Mouse (Mus musculus): ENCODE data around the gene Dlg2. TPM values are rescaled to one million over a fixed set of nuclear protein-coding genes. Genes with fewer than 3 reads are reported as not detected.

Dlg2 gene
- total RNA-seq, 2 experiments from 2014 or later, result 295 to 301 TPM

GRCm38 (mm10) chr7:91154096-91154495 is 677.6 kb downstream of the Dlg2 start:
- no peak for DNase-seq (ENCODE audit: extremely low spot score in 1 of 2, low spot score in 2 of 2)
- TF ChIP-seq CTCF (IDR thresholded peaks at IDR 0.05), result no peak
- intact Hi-C loops (cut with DNase I), result no loop called here
- no peak overlapping the region for H3K4me3 ChIP-seq
- no peak overlapping the region for H3K27ac ChIP-seq

- TF ChIP-seq CTCF (IDR thresholded peaks at IDR 0.05), result no peak
Measured at GRCm38 (mm10) chr7:91159144-91159543, 682.7 kb downstream of the Dlg2 start.

GRCm38 (mm10) chr7:91161643-91162175 is 685.2 kb downstream of the Dlg2 start:
- Histone ChIP-seq H3K4me3 (no peak overlapping the region), H3K27ac (no peak overlapping the region)
- DNase-seq (ENCODE audit: extremely low spot score in 1 of 2, low spot score in 2 of 2), result no peak
- intact Hi-C loops (cut with DNase I), result no loop called here
- TF ChIP-seq CTCF (IDR thresholded peaks at IDR 0.05), result no peak

More at GRCm38 (mm10) chr7:91159144-91159543, 682.7 kb downstream of the Dlg2 start:
- no peak for DNase-seq (ENCODE audit: extremely low spot score in 1 of 2, low spot score in 2 of 2)
- intact Hi-C loops (cut with DNase I), result no loop called here
- no peak overlapping the region for H3K4me3 ChIP-seq
- no peak overlapping the region for H3K27ac ChIP-seq

GRCm38 (mm10) chr7:91173560-91173959 is 697.1 kb downstream of the Dlg2 start:
- intact Hi-C loops (cut with DNase I), result no loop called here
- Histone ChIP-seq H3K4me3 (no peak overlapping the region), H3K27ac (no peak overlapping the region)
- TF ChIP-seq CTCF (IDR thresholded peaks at IDR 0.05), result no peak
- no peak for DNase-seq (ENCODE audit: extremely low spot score in 1 of 2, low spot score in 2 of 2)

GRCm38 (mm10) chr7:91188211-91188610 is 711.7 kb downstream of the Dlg2 start:
- DNase-seq (ENCODE audit: extremely low spot score in 1 of 2, low spot score in 2 of 2), result no peak
- TF ChIP-seq CTCF (IDR thresholded peaks at IDR 0.05), result no peak
- intact Hi-C loops (cut with DNase I), result no loop called here
- Histone ChIP-seq H3K27ac (no peak overlapping the region), H3K4me3 (no peak overlapping the region)

GRCm38 (mm10) chr7:91199372-91199771 is 722.9 kb downstream of the Dlg2 start:
- no peak for TF ChIP-seq CTCF (IDR thresholded peaks at IDR 0.05)
- Histone ChIP-seq H3K27ac (peak overlapping the region; percentile 6; the same call in 1 of the 2 replicates), H3K4me3 (no peak overlapping the region)
- intact Hi-C loops (cut with DNase I), result no loop called here
- DNase-seq (ENCODE audit: extremely low spot score in 1 of 2, low spot score in 2 of 2), result no peak

GRCm38 (mm10) chr7:91208083-91208852 is 731.8 kb downstream of the Dlg2 start:
- no peak overlapping the region for H3K4me3 ChIP-seq
- DNase-seq (ENCODE audit: extremely low spot score in 1 of 2, low spot score in 2 of 2), result no peak
- no peak for TF ChIP-seq CTCF (IDR thresholded peaks at IDR 0.05)
- intact Hi-C loops (cut with DNase I), result loop anchor here (2.0 kb wide), 1 partner anchor 111 kb away; no protein-coding TSS in a partner anchor
- peak overlapping the region; percentile 83 for H3K27ac ChIP-seq

- Histone ChIP-seq H3K4me3 (no peak overlapping the region), H3K27ac (peak overlapping the region; percentile 78)
- no peak for TF ChIP-seq CTCF (IDR thresholded peaks at IDR 0.05)
- intact Hi-C loops (cut with DNase I), result loop anchor here (2.0 kb wide), 1 partner anchor 112 kb away; no protein-coding TSS in a partner anchor
- DNase-seq (ENCODE audit: extremely low spot score in 1 of 2, low spot score in 2 of 2), result no peak
Measured at GRCm38 (mm10) chr7:91208973-91209372, 732.5 kb downstream of the Dlg2 start.

GRCm38 (mm10) chr7:91212236-91212635 is 735.8 kb downstream of the Dlg2 start:
- TF ChIP-seq CTCF (IDR thresholded peaks at IDR 0.05), result no peak
- Histone ChIP-seq H3K4me3 (no peak overlapping the region), H3K27ac (no peak overlapping the region)
- DNase-seq (ENCODE audit: extremely low spot score in 1 of 2, low spot score in 2 of 2), result no peak
- intact Hi-C loops (cut with DNase I), result loop anchor here (10.0 kb wide), 1 partner anchor 367 kb away; no protein-coding TSS in a partner anchor

- no peak overlapping the region for H3K27ac ChIP-seq
- no peak for DNase-seq (ENCODE audit: extremely low spot score in 1 of 2, low spot score in 2 of 2)
- no peak for TF ChIP-seq CTCF (IDR thresholded peaks at IDR 0.05)
- intact Hi-C loops (cut with DNase I), result loop anchor here (5.0 to 10.0 kb wide), 3 partner anchors 88 to 370 kb away; no protein-coding TSS in a partner anchor
- no peak overlapping the region for H3K4me3 ChIP-seq
Measured at GRCm38 (mm10) chr7:91214921-91215320, 738.4 kb downstream of the Dlg2 start.

- TF ChIP-seq CTCF (IDR thresholded peaks at IDR 0.05), result no peak; the same call in 1 of the 2 replicates
- Histone ChIP-seq H3K4me3 (no peak overlapping the region), H3K27ac (peak overlapping the region; percentile 56)
- DNase-seq (ENCODE audit: extremely low spot score in 1 of 2, low spot score in 2 of 2), result peak; percentile 39 to 63
- intact Hi-C loops (cut with DNase I), result loop anchor here (5.0 to 10.0 kb wide), 3 partner anchors 91 to 374 kb away; no protein-coding TSS in a partner anchor
Measured at GRCm38 (mm10) chr7:91218321-91218987, 742.0 kb downstream of the Dlg2 start.

GRCm38 (mm10) chr7:91226442-91226841 is 750.0 kb downstream of the Dlg2 start:
- peak; percentile 86 for TF ChIP-seq CTCF (IDR thresholded peaks at IDR 0.05)
- intact Hi-C loops (cut with DNase I), result loop anchor here (1.0 to 2.0 kb wide), 2 partner anchors 204 to 714 kb away; no protein-coding TSS in a partner anchor
- Histone ChIP-seq H3K27ac (peak overlapping the region; percentile 60), H3K4me3 (no peak overlapping the region)
- peak; percentile 71 for DNase-seq (ENCODE audit: extremely low spot score in 1 of 2, low spot score in 2 of 2)
